Mouse (Mus musculus): ENCODE results near the gene St8sia2. TPM values are rescaled to one million over a fixed set of nuclear protein-coding genes. Genes with fewer than 3 reads are reported as not detected.

The St8sia2 gene
- total RNA-seq (2021): 1 to 10 TPM; 2.5 to 2.6 TPM

- peak in 1 of 2 experiments; percentile 19 for DNase-seq (ENCODE audit: extremely low spot score in 1 of 2, low spot score in 1 of 2)
These were observed at the start of gene St8sia2 for GRCm38 (mm10) chr7:74013601-74014175. St8sia2 (minus strand) TSS chr7:74013690.

- no peak for DNase-seq (ENCODE audit: extremely low spot score in 1 of 2, low spot score in 1 of 2)
These were observed 47.6 kb upstream of the St8sia2 start for GRCm38 (mm10) chr7:74061076-74061475.

GRCm38 (mm10) chr7:74060306-74060946 is 46.9 kb upstream of the St8sia2 start:
- no peak for DNase-seq (ENCODE audit: extremely low spot score in 1 of 2, low spot score in 1 of 2)

- DNase-seq (ENCODE audit: extremely low spot score in 1 of 2, low spot score in 1 of 2): no peak
These were observed 46.2 kb upstream of the St8sia2 start for GRCm38 (mm10) chr7:74059684-74060083.

GRCm38 (mm10) chr7:74055753-74056152 is 42.3 kb upstream of the St8sia2 start:
- no peak for DNase-seq (ENCODE audit: extremely low spot score in 1 of 2, low spot score in 1 of 2)

GRCm38 (mm10) chr7:74047591-74047990 is 34.1 kb upstream of the St8sia2 start:
- no peak for DNase-seq (ENCODE audit: extremely low spot score in 1 of 2, low spot score in 1 of 2)

- DNase-seq (ENCODE audit: extremely low spot score in 1 of 2, low spot score in 1 of 2): no peak
These were observed 31.9 kb upstream of the St8sia2 start for GRCm38 (mm10) chr7:74045166-74045957.

GRCm38 (mm10) chr7:74043562-74044138 is 30.2 kb upstream of the St8sia2 start:
- DNase-seq (ENCODE audit: extremely low spot score in 1 of 2, low spot score in 1 of 2): no peak

GRCm38 (mm10) chr7:74025007-74025406 is 11.5 kb upstream of the St8sia2 start:
- DNase-seq (ENCODE audit: extremely low spot score in 1 of 2, low spot score in 1 of 2): peak; percentile 52 to 72

GRCm38 (mm10) chr7:74024171-74024570 is 10.7 kb upstream of the St8sia2 start:
- DNase-seq (ENCODE audit: extremely low spot score in 1 of 2, low spot score in 1 of 2): no peak

GRCm38 (mm10) chr7:74022571-74022970 is 9.1 kb upstream of the St8sia2 start:
- DNase-seq (ENCODE audit: extremely low spot score in 1 of 2, low spot score in 1 of 2): no peak

- no peak for DNase-seq (ENCODE audit: extremely low spot score in 1 of 2, low spot score in 1 of 2)
These were observed 8.3 kb upstream of the St8sia2 start for GRCm38 (mm10) chr7:74021771-74022170.

- DNase-seq (ENCODE audit: extremely low spot score in 1 of 2, low spot score in 1 of 2): no peak
These were observed 3.1 kb upstream of the St8sia2 start for GRCm38 (mm10) chr7:74016613-74017012.

GRCm38 (mm10) chr7:74012858-74013600 is 461 bp downstream of the St8sia2 start:
- DNase-seq (ENCODE audit: extremely low spot score in 1 of 2, low spot score in 1 of 2): no peak

- DNase-seq (ENCODE audit: extremely low spot score in 1 of 2, low spot score in 1 of 2): no peak
These were observed 1.3 kb downstream of the St8sia2 start for GRCm38 (mm10) chr7:74011976-74012857.

GRCm38 (mm10) chr7:74008946-74009542 is 4.4 kb downstream of the St8sia2 start:
- no peak for DNase-seq (ENCODE audit: extremely low spot score in 1 of 2, low spot score in 1 of 2)

GRCm38 (mm10) chr7:74006775-74007371 is 6.6 kb downstream of the St8sia2 start:
- DNase-seq (ENCODE audit: extremely low spot score in 1 of 2, low spot score in 1 of 2): no peak

- DNase-seq (ENCODE audit: extremely low spot score in 1 of 2, low spot score in 1 of 2): no peak
These were observed 7.1 kb downstream of the St8sia2 start for GRCm38 (mm10) chr7:74006364-74006763.

Measured in layer of hippocampus, postnatal 25 days (tissue).